Mouse (Mus musculus) heart, postnatal 25 days (tissue): Measurements from ENCODE around the gene Nptxr. TPM values are rescaled to one million over a fixed set of nuclear protein-coding genes. Genes with fewer than 3 reads are reported as not detected.
A peak's percentile ranks its signal among the peaks of the same experiment; 100 is the strongest.

Experiments used
- DNase-seq: peaks from one replicate; pipeline ENCODE4 v3.0.0; 2022; ENCODE audit warnings: low spot score
- intact Hi-C: fragments of 180-260 bp; cut with DNase I; formaldehyde crosslinking; loops from one replicate; pipeline ENCODE4 v1.15.1; 2025
- total RNA-seq, 2 experiments: library from RNA; stranded (reverse); gene quantifications; 2 replicates each; pipeline ENCODE4 v1.2.3; 2021

Gene Nptxr
- total RNA-seq, 2 experiments from 2014 or later: 1.5 to 1.8 TPM

DNA sequence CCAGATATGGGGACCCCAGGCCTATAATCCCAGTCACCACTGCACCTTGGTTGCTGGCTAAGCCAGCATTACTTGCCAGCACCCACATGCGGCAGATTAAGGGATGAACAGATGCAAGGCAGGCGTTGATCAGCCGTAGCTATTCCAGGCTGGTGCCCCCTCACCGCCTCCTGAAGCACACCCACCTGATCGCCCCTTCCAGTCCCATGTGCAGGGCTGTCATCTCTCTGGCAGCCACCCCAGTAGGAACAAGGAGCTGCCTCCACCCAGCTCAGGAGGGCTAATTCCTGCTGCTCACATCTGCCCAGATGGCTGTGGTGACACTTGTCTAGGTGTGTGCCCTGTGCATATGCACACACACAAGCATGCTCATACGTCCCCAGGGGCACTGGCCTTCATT lies 43.6 kb downstream of the Nptxr start:
- intact Hi-C loops: loop anchor here (10.0 kb wide), 1 partner anchor 324 kb away; no protein-coding TSS in a partner anchor
- no peak for DNase-seq

DNA sequence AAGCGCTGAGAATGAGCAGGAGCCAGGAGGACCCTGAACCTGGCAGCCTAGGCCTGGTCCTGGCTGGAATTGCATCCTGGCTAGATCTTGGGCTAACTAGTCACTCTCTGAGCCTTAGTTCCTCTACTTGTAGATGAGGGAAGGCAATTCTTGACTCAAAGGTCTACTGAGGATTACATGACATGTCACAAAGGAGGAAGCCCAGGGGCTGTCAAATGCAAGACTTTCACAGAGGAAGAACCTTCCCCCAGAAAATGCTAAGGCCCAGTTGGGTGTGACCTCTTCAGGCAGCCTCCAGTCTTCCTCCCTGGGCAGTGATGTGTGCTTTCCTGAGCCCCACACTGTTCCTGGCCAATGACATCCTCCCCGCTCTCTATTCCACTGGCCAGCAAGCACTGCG lies 47.4 kb downstream of the Nptxr start:
- intact Hi-C loops: no loop called here
- DNase-seq: no peak

DNA sequence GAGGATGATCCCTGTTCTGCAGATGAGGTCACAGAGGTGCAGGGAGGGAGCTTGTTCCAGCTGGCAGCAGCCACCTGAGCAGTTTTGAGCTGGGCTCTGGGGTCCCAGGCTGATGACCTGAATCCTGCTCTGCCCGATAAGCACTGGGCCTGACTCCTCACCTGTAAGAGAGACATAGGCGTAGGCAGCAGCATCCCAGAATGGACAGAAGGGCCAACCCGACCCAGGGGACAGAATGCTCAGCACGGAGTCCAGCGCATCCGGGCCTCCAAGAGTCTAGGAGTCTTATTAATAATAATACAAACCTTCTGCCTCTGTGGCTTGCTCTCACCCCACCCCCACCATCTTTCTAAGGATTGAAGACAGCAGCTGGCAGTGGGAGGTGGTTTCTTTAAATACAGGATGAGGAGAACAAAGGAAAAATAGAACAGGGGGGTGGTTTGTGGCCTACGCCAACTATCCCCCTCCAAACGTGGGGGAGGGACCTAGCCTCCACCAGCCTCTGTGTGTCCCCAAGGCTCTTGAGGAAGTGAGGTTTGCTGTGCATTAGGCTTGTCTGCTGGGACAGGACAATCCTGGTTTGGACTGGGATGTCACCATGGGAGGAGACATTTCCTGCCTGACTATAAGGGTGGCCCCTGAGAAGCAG lies 48.5 kb downstream of the Nptxr start:
- intact Hi-C loops: loop anchor here (2.0 kb wide), 1 partner anchor 73 kb away; no protein-coding TSS in a partner anchor
- DNase-seq: no peak

DNA sequence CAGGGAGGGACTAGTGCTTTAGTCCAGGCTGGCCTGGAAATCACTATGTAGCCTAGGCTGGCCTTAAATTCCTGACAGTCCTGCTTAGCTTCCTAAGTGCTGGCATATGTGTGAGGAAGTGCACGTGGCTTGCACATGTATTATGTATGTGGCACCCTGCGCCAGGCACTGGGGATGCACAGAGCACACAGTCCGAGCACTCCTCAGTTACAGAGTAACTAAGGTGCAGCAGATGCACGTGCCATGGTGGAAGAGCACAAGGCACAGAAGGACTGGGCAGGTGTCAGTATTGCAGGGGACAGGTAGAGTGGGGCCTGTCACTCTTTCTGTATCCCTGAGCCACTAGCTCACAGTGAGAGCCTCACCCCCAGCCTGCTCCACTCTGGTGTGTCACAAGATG lies 49.4 kb downstream of the Nptxr start:
- no peak for DNase-seq
- intact Hi-C loops: loop anchor here (2.0 kb wide), 1 partner anchor 74 kb away; no protein-coding TSS in a partner anchor

DNA sequence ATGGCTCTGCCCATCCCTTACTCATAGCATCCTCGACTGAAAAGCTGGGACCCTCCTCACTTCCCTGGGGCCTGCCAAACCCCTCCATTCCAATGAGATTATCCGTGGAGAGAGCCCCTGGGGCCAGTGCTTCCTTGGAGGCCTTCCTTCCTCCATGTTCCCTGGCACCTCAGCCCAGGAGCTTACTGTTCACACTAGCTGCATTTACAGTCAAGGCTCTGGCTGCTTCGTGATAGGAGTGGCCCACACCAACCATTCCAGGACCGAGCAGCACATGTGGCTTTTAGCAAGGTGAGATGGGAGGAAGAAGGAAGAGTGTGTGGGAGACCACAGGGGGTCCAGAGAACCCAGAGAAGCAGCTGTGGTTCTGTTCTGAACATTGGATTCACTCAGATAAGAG lies 50.7 kb downstream of the Nptxr start:
- DNase-seq: no peak
- intact Hi-C loops: loop anchor here (2.0 to 5.0 kb wide), 2 partner anchors 75 to 138 kb away; partner anchors contain the start of gene Apobec3

DNA sequence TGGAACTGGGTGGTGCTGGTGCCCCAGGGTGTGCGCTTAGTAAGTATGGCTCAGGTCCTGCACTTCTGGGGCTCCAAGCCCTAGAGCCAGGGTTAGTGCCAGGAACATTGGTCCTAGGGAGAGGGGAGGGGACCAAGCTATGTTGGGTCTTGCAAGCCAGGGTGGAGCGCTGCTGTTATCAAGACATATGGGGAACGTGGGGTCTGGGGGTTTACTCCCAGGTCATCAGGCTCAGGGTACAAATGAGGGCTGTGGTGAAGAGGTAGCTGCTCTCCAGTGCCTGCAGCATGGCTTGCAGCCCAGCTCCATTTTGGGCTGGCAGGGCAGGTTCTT lies 51.2 kb downstream of the Nptxr start:
- DNase-seq: no peak
- intact Hi-C loops: loop anchor here (5.0 kb wide), 1 partner anchor 139 kb away; the partner anchor contains the start of gene Apobec3

GRCm38 (mm10) chr15:79752742-79753419 lies 51.7 kb downstream of the Nptxr start:
- peak; percentile 61 for DNase-seq
- intact Hi-C loops: loop anchor here (5.0 kb wide), 1 partner anchor 139 kb away; the partner anchor contains the start of gene Apobec3

- intact Hi-C loops: loop anchor here (5.0 kb wide), 1 partner anchor 141 kb away; the partner anchor contains the start of gene Apobec3
- DNase-seq: no peak
Measured at GRCm38 (mm10) chr15:79751772-79752171, 52.8 kb downstream of the Nptxr start.

DNA sequence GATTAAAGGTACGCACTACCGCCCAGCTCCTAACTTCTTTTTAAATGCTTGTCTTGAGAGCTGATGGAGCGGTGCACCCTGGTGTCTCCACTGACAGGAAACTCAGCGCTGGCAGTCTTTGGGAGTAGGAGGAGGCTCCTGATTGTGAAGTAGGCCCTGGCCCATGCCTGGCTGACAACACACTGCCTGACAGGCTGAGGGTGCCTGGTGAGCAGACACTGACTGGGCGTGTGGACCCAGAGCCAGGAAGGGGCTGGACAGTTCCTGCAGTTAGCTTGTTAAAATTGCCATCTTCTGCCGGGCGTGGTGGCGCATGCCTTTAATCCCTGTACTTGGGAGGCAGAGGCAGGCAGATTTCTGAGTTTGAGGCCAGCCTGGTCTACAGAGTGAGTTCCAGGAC lies 54.3 kb downstream of the Nptxr start:
- intact Hi-C loops: loop anchor here (5.0 kb wide), 1 partner anchor 142 kb away; the partner anchor contains the start of gene Apobec3
- DNase-seq: no peak

DNA sequence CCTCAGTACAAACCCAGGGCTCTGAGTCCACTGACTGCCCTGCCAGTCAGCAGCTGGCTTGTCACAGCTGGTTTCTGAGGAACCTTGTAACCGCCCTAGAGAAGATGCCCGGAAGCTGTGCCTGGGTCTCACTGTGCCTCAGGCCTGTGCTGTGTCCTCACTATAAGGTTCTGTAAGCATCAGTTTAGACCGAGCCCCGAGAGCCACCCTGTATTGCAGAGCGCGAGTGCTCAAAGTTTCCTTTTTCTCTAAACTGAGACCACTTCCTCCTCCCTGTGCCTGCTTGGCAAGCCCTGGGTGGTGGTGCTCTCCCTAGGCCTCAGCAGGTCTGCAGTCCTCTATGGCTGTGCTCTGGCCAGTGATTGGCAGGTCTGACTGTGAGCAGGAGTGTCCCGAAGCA lies 55.4 kb downstream of the Nptxr start:
- DNase-seq: no peak
- intact Hi-C loops: no loop called here

DNA sequence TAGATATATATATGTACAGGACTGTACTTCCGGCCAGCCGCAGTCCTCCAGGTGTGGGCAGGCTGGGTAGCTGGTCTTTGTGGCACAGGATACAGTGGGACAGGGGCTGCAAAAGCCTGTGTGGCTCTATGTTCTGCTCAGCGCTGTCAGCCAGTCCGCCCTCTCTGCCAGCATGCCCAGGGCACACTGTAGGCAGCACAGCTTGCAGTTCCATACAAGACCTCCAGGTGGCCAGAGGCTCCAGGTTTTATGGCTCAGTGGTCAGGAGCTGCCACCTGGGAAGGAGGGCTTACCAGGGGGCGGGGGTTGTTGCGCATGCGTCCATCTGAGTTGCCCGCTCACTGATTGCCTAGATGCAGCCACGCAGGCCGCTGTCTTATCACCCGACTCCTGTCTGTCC lies 56.6 kb downstream of the Nptxr start:
- DNase-seq: no peak
- intact Hi-C loops: no loop called here

DNA sequence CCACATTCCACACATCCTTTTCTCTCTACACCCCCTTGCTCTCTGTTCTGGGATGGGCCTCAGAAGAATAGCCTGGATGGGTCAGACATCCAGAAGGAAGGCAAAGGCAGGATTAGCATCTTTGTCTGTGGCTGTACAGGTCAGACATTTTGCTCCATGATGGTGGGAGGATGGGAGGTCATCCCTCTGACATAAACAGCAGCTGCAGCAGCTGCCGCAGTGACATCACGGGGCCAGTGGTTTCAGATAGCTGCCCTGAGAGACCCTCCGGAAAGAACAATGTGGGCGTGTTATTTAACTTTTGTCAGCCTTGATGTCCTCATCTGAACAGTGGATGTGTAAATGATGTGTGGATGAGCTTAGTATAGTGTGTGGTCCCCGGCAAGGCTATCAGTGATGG lies 58.7 kb downstream of the Nptxr start:
- intact Hi-C loops: no loop called here
- no peak for DNase-seq

- no peak for DNase-seq
- intact Hi-C loops: no loop called here
Measured at GRCm38 (mm10) chr15:79745312-79745711, 59.3 kb downstream of the Nptxr start.

GRCm38 (mm10) chr15:79744742-79745141 lies 59.8 kb downstream of the Nptxr start:
- intact Hi-C loops: loop anchor here (5.0 kb wide), 1 partner anchor 52 kb away; the partner anchor contains the start of gene Gtpbp1
- DNase-seq: no peak

- intact Hi-C loops: loop anchor here (5.0 kb wide), 1 partner anchor 52 kb away; the partner anchor contains the start of gene Gtpbp1
- no peak for DNase-seq
Measured at GRCm38 (mm10) chr15:79744001-79744400, 60.6 kb downstream of the Nptxr start.

- intact Hi-C loops: loop anchor here (5.0 kb wide), 1 partner anchor 50 kb away; the partner anchor contains the start of gene Gtpbp1
- DNase-seq: no peak
Measured at GRCm38 (mm10) chr15:79742706-79743023, 61.9 kb downstream of the Nptxr start.

- intact Hi-C loops: loop anchor here (5.0 kb wide), 1 partner anchor 50 kb away; the partner anchor contains the start of gene Gtpbp1
- peak; percentile 85 for DNase-seq
Measured at GRCm38 (mm10) chr15:79741921-79742705, 62.5 kb downstream of the Nptxr start, which contains the start of gene Sun2. TSS of gene Sun2 (minus strand) at chr15:79742536.

- intact Hi-C loops: loop anchor here (5.0 kb wide), 1 partner anchor 49 kb away; the partner anchor contains the start of gene Gtpbp1
Measured at GRCm38 (mm10) chr15:79741173-79741858, 63.2 kb downstream of the Nptxr start.

GRCm38 (mm10) chr15:79740739-79741138 lies 63.8 kb downstream of the Nptxr start:
- no peak for DNase-seq
- intact Hi-C loops: loop anchor here (5.0 kb wide), 1 partner anchor 48 kb away; the partner anchor contains the start of gene Gtpbp1

More at GRCm38 (mm10) chr15:79741173-79741858, 63.2 kb downstream of the Nptxr start:
- no peak for DNase-seq
